Mouse (Mus musculus): ENCODE measurements at regions not wholly inside any gene's neighbourhood (a gene's known extent, or its start where the extent isn't known, plus 50 kb on each side); places are given as distances from the start of the nearest gene placed in this dataset.

GRCm38 (mm10) chr14:31934321-31934720 is 94.5 kb upstream of the Galnt15 start:
- no peak for TF ChIP-seq CTCF (IDR thresholded peaks at IDR 0.05; ENCODE audit: low read depth, low read length)
- TF ChIP-seq POLR2AphosphoS5 (IDR thresholded peaks at IDR 0.05; ENCODE audit: insufficient replicate concordance, low read depth, low read length) = no peak
